In genomic region chr14:116209045-116209444, GRCm38 (mm10) we compare ENCODE assay signal across 13 mouse cellular contexts.
DNase-seq lines count a peak whose midpoint lies in the region; ATAC-seq and TF ChIP-seq lines count a peak whose summit lies in the region.
"Had no signal": no experiment of that assay in that cellular context is flagged by ENCODE, and none has a peak within 500 bp of the region (broad histone marks: within the 10 kb centered on the region; RNA-seq: fewer than 3 reads in every experiment).

No protein-coding gene starts in this region.

- no peak overlapping the region for H3K27ac ChIP-seq in intestine, embryonic 14.5 days (ENCODE audit: low read depth)
- H3K27ac ChIP-seq in intestine, embryonic 16.5 days (ENCODE audit: low read length), result no peak overlapping the region
- no peak overlapping the region for H3K27ac ChIP-seq in embryonic facial prominence, embryonic 15.5 days (replicated peaks)
- H3K27ac ChIP-seq in kidney, adult 2 months (ENCODE audit: insufficient read depth, low read depth, low read length), result no peak overlapping the region
- H3K27ac ChIP-seq: liver, embryonic 13.5 days had no signal

- TF ChIP-seq CTCF in kidney, adult 2 months (conservative IDR thresholded peaks at IDR 0.05; ENCODE audit: insufficient read depth, insufficient read length, low read depth, low read length), result no peak

- no peak overlapping the region for H3K4me3 ChIP-seq in intestine, embryonic 14.5 days (ENCODE audit: low read depth, low read length)
- H3K4me3 ChIP-seq in intestine, embryonic 16.5 days (ENCODE audit: low read length), result no peak overlapping the region
- H3K4me3 ChIP-seq in embryonic facial prominence, embryonic 15.5 days (replicated peaks), result no peak overlapping the region
- H3K4me3 ChIP-seq in kidney, adult 2 months (ENCODE audit: insufficient read depth, low read depth, low read length), result no peak overlapping the region
- H3K4me3 ChIP-seq: liver, embryonic 13.5 days had no signal

- H3K36me3 ChIP-seq in intestine, embryonic 14.5 days (ENCODE audit: control insufficient read depth, insufficient read depth, low read length), result no peaks in the 10 kb centered on the region
- no peaks in the 10 kb centered on the region for H3K36me3 ChIP-seq in intestine, embryonic 16.5 days (ENCODE audit: control insufficient read depth, insufficient read depth, low read length)
- no peaks in the 10 kb centered on the region for H3K36me3 ChIP-seq in embryonic facial prominence, embryonic 15.5 days
- no peaks in the 10 kb centered on the region for H3K36me3 ChIP-seq in kidney, adult 2 months (ENCODE audit: control insufficient read depth, insufficient read depth, low read length)
- H3K36me3 ChIP-seq: liver, embryonic 13.5 days had no signal

- no peak overlapping the region for H3K4me2 ChIP-seq in intestine, embryonic 14.5 days (ENCODE audit: low read length)
- no peak overlapping the region for H3K4me2 ChIP-seq in intestine, embryonic 16.5 days (ENCODE audit: low read depth, low read length)
- no peak overlapping the region for H3K4me2 ChIP-seq in embryonic facial prominence, embryonic 15.5 days (replicated peaks)
- H3K4me2 ChIP-seq: liver, embryonic 13.5 days had no signal

- no peak overlapping the region for H3K9ac ChIP-seq in intestine, embryonic 14.5 days (ENCODE audit: low read length)
- no peak overlapping the region for H3K9ac ChIP-seq in intestine, embryonic 16.5 days (ENCODE audit: low read depth, low read length)
- no peak overlapping the region for H3K9ac ChIP-seq in embryonic facial prominence, embryonic 15.5 days
- H3K9ac ChIP-seq: liver, embryonic 13.5 days had no signal

- WGBS in intestine, embryonic 14.5 days, result 42% methylated on average over 5 of the region's 5 CpGs
- 37% methylated on average over 5 of the region's 5 CpGs for WGBS in intestine, embryonic 16.5 days
- 40% methylated on average over 5 of the region's 5 CpGs for WGBS in embryonic facial prominence, embryonic 15.5 days
- WGBS in kidney, adult 2 months, result 62% methylated on average over 5 of the region's 5 CpGs

- H3K27me3 ChIP-seq in intestine, embryonic 14.5 days (replicated peaks; ENCODE audit: control insufficient read depth, insufficient read depth, low read length), result no peaks in the 10 kb centered on the region
- no peaks in the 10 kb centered on the region for H3K27me3 ChIP-seq in intestine, embryonic 16.5 days (replicated peaks; ENCODE audit: control insufficient read depth, insufficient read depth, low read length)
- H3K27me3 ChIP-seq in embryonic facial prominence, embryonic 15.5 days, result no peaks in the 10 kb centered on the region
- H3K27me3 ChIP-seq in kidney, adult 2 months (replicated peaks; ENCODE audit: control insufficient read depth, insufficient read depth, low read length), result no peaks in the 10 kb centered on the region
- H3K27me3 ChIP-seq: liver, embryonic 13.5 days had no signal

- H3K4me1 ChIP-seq in intestine, embryonic 14.5 days (replicated peaks; ENCODE audit: control insufficient read depth, insufficient read depth, low read length), result no peaks in the 10 kb centered on the region
- no peaks in the 10 kb centered on the region for H3K4me1 ChIP-seq in intestine, embryonic 16.5 days (ENCODE audit: control insufficient read depth, insufficient read depth, low read length)
- no peaks in the 10 kb centered on the region for H3K4me1 ChIP-seq in embryonic facial prominence, embryonic 15.5 days
- no peaks in the 10 kb centered on the region for H3K4me1 ChIP-seq in kidney, adult 2 months (ENCODE audit: control insufficient read depth, insufficient read depth, low read length)
- H3K4me1 ChIP-seq: liver, embryonic 13.5 days had no signal

- peak; percentile 49 for DNase-seq in intestine, embryonic 14.5 days (ENCODE audit: low spot score)
- DNase-seq in Muller cell, postnatal 12 days (ENCODE audit: inconsistent ontology term), result peak; percentile 71
- peak; percentile 56 for DNase-seq in lung, postnatal 10 days
- DNase-seq in cerebellum, adult 18-20 months, result no peak
- DNase-seq in kidney, adult 2 months, result no peak
- no peak for DNase-seq in adrenal gland, adult 2 months
- DNase-seq: adrenal gland, adult 8-10 months; B cell, adult 2 months; cerebellum, adult 11-12 months; liver, embryonic 13.5 days; thymus, postnatal 36 days had no signal

- ATAC-seq in intestine, embryonic 14.5 days (replicated peaks; ENCODE audit: low FRiP score, low TSS enrichment, low read depth), result no peak
- ATAC-seq in intestine, embryonic 16.5 days, result no peak
- peak; percentile 54; the same call in 1 of the 2 replicates for ATAC-seq in embryonic facial prominence, embryonic 15.5 days (ENCODE audit: insufficient number of reproducible peaks, low FRiP score, low TSS enrichment, low read depth)

- TF ChIP-seq POLR2A in kidney, adult 2 months (IDR thresholded peaks at IDR 0.05; ENCODE audit: low read depth, low read length), result no peak

- H3K9me3 ChIP-seq in intestine, embryonic 14.5 days (ENCODE audit: control insufficient read depth, low read length), result no peaks in the 10 kb centered on the region
- H3K9me3 ChIP-seq in intestine, embryonic 16.5 days (ENCODE audit: control insufficient read depth, low read length), result no peaks in the 10 kb centered on the region
- H3K9me3 ChIP-seq in embryonic facial prominence, embryonic 15.5 days (replicated peaks), result no peaks in the 10 kb centered on the region
- H3K9me3 ChIP-seq: liver, embryonic 13.5 days had no signal

Comparison
In these comparisons a context has a peak if more than half of its experiments do, and no peak if none do; other contexts are left out.
1. DNase-seq: peak in intestine, embryonic 14.5 days (single experiment), Muller cell, postnatal 12 days (single experiment) and lung, postnatal 10 days (single experiment); none in cerebellum, adult 18-20 months (0 of 2), kidney, adult 2 months (single experiment) and adrenal gland, adult 2 months (single experiment).